Mouse (Mus musculus): ENCODE measurements around the gene Coro1c. TPM values are rescaled to one million over a fixed set of nuclear protein-coding genes. Genes with fewer than 3 reads are reported as not detected.

The Coro1c gene
- polyA plus RNA-seq, 1 experiment from 2014 or later = 116 TPM

DNA sequence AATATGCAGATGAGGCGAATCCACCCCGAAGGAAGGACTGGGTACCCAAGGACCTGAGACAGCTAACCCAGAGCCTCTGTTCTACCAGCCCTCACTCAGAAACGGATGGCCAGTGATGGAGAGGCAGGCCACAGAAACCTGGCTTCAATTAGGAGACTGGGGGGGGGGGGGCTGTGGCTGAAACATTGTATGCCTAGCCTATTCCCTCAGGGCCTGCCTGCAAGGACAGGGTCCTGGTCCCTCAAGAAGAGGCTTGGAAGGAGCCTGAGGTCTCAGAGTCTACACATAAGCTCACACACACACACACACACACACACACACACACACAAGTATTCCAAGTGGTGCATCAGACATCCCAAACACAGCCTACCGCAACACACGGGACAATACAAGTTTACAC lies 108.9 kb downstream of the Coro1c start:
- H3K9ac ChIP-seq (ENCODE audit: low read depth, low read length) = no peak overlapping the region
- no peak for TF ChIP-seq CTCF (IDR thresholded peaks at IDR 0.05; ENCODE audit: low read depth)
- peak overlapping the region; percentile 21; the same call in 1 of the 2 replicates for H3K27ac ChIP-seq (ENCODE audit: low read depth, low read length)
- H3K9me3 ChIP-seq (ENCODE audit: control insufficient read depth) = no peaks in the 10 kb centered on the region
- WGBS = 43% methylated on average over 5 of the region's 5 CpGs
- ATAC-seq = no peak
- 0 out of 2 replicates have a peak, but pooled peaks cover 5% of the 10 kb centered on the region for H3K36me3 ChIP-seq (ENCODE audit: control insufficient read depth, insufficient read depth)
- H3K4me2 ChIP-seq (replicated peaks; ENCODE audit: low read depth) = peak overlapping the region; percentile 52
- H3K4me1 ChIP-seq (replicated peaks; ENCODE audit: control insufficient read depth, insufficient read depth, low read length) = no peaks in the 10 kb centered on the region
- H3K27me3 ChIP-seq (replicated peaks; ENCODE audit: control insufficient read depth, insufficient read depth, low read length) = no peaks in the 10 kb centered on the region
- peak overlapping the region; percentile 34 for H3K4me3 ChIP-seq (ENCODE audit: low read depth, low read length)

DNA sequence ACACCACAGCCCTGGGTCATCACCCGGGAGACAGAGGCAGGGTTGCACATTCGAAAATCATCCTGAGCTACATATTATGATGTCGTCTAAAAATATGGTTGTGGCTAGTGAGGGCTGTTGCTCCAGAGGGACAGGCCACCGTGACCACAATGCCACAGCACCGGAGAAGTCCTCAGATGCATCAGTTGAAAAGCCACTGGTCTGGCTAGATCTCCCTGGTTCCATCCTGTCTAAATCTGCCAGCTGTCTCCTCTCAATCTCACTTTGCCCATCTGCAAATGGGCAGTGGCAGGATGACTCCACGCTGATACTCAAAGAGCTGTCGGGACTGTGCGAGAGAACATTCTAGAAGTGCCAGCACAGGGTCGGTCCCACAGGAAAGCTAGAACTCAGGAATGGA lies 110.0 kb downstream of the Coro1c start:
- 70% methylated on average over 9 of the region's 9 CpGs for WGBS
- Histone ChIP-seq H3K4me3 (ENCODE audit: low read depth, low read length) (peak overlapping the region; percentile 34; the same call in 1 of the 2 replicates), H3K9me3 (ENCODE audit: control insufficient read depth) (no peaks in the 10 kb centered on the region), H3K27me3 (replicated peaks; ENCODE audit: control insufficient read depth, insufficient read depth, low read length) (no peaks in the 10 kb centered on the region), H3K4me1 (replicated peaks; ENCODE audit: control insufficient read depth, insufficient read depth, low read length) (no peaks in the 10 kb centered on the region), H3K9ac (ENCODE audit: low read depth, low read length) (no peak overlapping the region), H3K4me2 (replicated peaks; ENCODE audit: low read depth) (peak overlapping the region; percentile 52), H3K27ac (ENCODE audit: low read depth, low read length) (no peak overlapping the region), H3K36me3 (ENCODE audit: control insufficient read depth, insufficient read depth) (0 out of 2 replicates have a peak, but pooled peaks cover 5% of the 10 kb centered on the region)
- ATAC-seq = no peak
- TF ChIP-seq CTCF (IDR thresholded peaks at IDR 0.05; ENCODE audit: low read depth) = no peak

DNA sequence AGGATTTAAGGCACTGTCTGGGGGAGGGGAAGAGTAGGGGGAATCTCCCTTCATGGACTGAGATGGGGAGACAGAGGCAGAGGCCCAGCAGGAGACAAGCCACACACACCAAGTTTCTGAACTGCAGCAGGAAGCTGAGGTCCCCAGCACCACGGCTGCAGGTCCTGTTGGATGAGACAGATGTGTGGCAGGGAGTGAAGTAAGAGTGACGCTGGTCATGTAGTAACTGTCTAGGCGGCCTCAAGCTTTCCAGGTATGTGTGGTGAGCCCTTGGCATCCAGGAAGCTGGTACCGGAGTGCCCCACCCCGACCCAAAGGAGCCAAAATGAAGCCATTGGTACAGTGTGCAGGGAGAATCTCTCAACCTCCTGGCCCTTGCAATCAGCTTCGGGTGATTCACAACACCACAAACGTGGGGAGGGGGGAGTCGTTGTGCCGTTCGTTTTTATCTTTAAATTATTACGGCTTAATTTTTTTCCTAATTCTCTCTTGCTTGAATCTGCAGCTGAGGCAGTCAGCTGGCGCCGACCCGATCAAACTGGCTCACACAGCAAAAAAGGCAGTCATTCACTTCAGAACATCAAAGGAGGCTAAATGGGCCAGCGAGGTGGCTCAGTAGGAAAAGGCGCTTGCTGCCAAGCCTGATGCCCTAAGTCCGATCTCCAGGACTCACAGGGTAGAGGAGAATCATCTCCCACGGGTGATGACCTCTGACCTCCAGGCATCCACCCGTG lies 111.2 kb downstream of the Coro1c start:
- H3K9ac ChIP-seq (ENCODE audit: low read depth, low read length) = peak overlapping the region; percentile 34; the same call in 1 of the 2 replicates
- 0 out of 2 replicates have a peak, but pooled peaks cover 5% of the 10 kb centered on the region for H3K36me3 ChIP-seq (ENCODE audit: control insufficient read depth, insufficient read depth)

DNA sequence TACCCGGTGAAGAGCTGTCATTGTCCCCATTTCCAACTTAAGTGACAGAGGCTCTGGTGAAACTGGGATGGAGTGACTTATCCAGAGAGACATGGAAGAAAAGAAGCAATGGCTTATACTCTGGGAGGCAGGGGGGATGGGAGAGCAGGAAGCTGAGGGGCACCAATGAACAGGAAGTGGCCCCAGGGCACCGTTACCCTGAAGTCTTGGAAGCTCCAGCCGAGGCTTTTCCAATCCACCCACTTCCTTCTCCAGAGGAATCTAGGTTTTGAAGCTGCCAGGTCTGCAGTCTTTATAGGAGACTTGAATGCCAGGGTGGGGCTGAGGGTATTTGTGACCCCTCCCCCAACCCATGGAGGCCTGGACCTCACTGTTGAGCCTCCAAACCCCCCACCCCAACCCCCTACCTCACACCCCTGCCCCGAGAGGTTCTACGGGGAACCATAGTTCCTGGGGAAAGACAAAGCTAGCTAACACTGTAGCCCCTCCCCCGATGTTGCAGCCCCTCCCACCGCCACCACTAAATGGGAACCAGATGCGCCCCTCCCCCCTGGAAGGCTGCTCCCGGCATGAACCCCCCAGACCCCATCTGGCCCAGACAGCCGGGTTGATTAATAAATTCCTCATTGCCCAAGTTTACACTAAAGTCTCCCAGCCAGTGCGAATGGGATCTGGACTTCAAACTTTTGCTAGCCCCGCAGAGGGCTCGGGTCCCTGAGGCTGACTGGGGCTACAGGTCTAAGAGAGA lies 112.0 kb downstream of the Coro1c start:
- Histone ChIP-seq H3K27ac (ENCODE audit: low read depth, low read length) (no peak overlapping the region; the same call in 1 of the 2 replicates), H3K9me3 (ENCODE audit: control insufficient read depth) (no peaks in the 10 kb centered on the region), H3K27me3 (replicated peaks; ENCODE audit: control insufficient read depth, insufficient read depth, low read length) (no peaks in the 10 kb centered on the region), H3K4me2 (replicated peaks; ENCODE audit: low read depth) (peak overlapping the region; percentile 52), H3K9ac (ENCODE audit: low read depth, low read length) (no peak overlapping the region), H3K4me3 (ENCODE audit: low read depth, low read length) (no peak overlapping the region), H3K36me3 (ENCODE audit: control insufficient read depth, insufficient read depth) (0 out of 2 replicates have a peak, but pooled peaks cover 5% of the 10 kb centered on the region), H3K4me1 (replicated peaks; ENCODE audit: control insufficient read depth, insufficient read depth, low read length) (no peaks in the 10 kb centered on the region)
- 7% methylated on average over 13 of the region's 13 CpGs for WGBS
- TF ChIP-seq CTCF (IDR thresholded peaks at IDR 0.05; ENCODE audit: low read depth) = no peak
- no peak for ATAC-seq

More for the DNA sequence above, 111.2 kb downstream of the Coro1c start:
- WGBS = 23% methylated on average over 19 of the region's 19 CpGs
- Histone ChIP-seq H3K27me3 (replicated peaks; ENCODE audit: control insufficient read depth, insufficient read depth, low read length) (no peaks in the 10 kb centered on the region), H3K4me2 (replicated peaks; ENCODE audit: low read depth) (peak overlapping the region; percentile 52), H3K9me3 (ENCODE audit: control insufficient read depth) (no peaks in the 10 kb centered on the region), H3K4me1 (replicated peaks; ENCODE audit: control insufficient read depth, insufficient read depth, low read length) (no peaks in the 10 kb centered on the region), H3K27ac (ENCODE audit: low read depth, low read length) (no peak overlapping the region; the same call in 1 of the 2 replicates), H3K4me3 (ENCODE audit: low read depth, low read length) (0 out of 2 replicates have a peak overlapping the region, but pooled peaks have one; percentile 0)
- no peak for ATAC-seq
- no peak for TF ChIP-seq CTCF (IDR thresholded peaks at IDR 0.05; ENCODE audit: low read depth)

Other genes starting within 250 kb of the Coro1c start
- gene 1700069L16Rik, start 184.0 kb downstream of the Coro1c start, polyA plus RNA-seq (2015; fragmentation: Nextera tagmentation; extraction: Ambion mirVana) = not detected in 2 replicates
- 4.6 and 5.0 TPM in 2 replicates for gene Ficd, start 173.0 kb downstream of the Coro1c start, polyA plus RNA-seq (2015; fragmentation: Nextera tagmentation; extraction: Ambion mirVana)
- gene Sart3, start 136.2 kb downstream of the Coro1c start, polyA plus RNA-seq (2015; fragmentation: Nextera tagmentation; extraction: Ambion mirVana) = 9.1 and 9.2 TPM in 2 replicates
- 133 and 145 TPM in 2 replicates for gene Iscu, start 136.0 kb downstream of the Coro1c start, polyA plus RNA-seq (2015; fragmentation: Nextera tagmentation; extraction: Ambion mirVana)
- 21.1 and 23.0 TPM in 2 replicates for gene Tmem119, start 108.2 kb downstream of the Coro1c start, polyA plus RNA-seq (2015; fragmentation: Nextera tagmentation; extraction: Ambion mirVana)
- 2.9 and 3.2 TPM in 2 replicates for gene Selplg, start 76.1 kb downstream of the Coro1c start, polyA plus RNA-seq (2015; fragmentation: Nextera tagmentation; extraction: Ambion mirVana)
- gene Ssh1, start 85.1 kb upstream of the Coro1c start, polyA plus RNA-seq (2015; fragmentation: Nextera tagmentation; extraction: Ambion mirVana) = 5.1 TPM in 2 replicates
- 18.2 and 23.2 TPM in 2 replicates for gene Dao, start 94.9 kb upstream of the Coro1c start, polyA plus RNA-seq (2015; fragmentation: Nextera tagmentation; extraction: Ambion mirVana)
- gene Usp30, start 156.7 kb upstream of the Coro1c start, polyA plus RNA-seq (2015; fragmentation: Nextera tagmentation; extraction: Ambion mirVana) = 5.5 and 5.8 TPM in 2 replicates
- 1.4 and 1.5 TPM in 2 replicates for gene Svop, start 182.8 kb upstream of the Coro1c start, polyA plus RNA-seq (2015; fragmentation: Nextera tagmentation; extraction: Ambion mirVana)
- gene Alkbh2, start 219.5 kb upstream of the Coro1c start, polyA plus RNA-seq (2015; fragmentation: Nextera tagmentation; extraction: Ambion mirVana) = 6.9 and 7.8 TPM in 2 replicates
- gene Ung, start 221.6 kb upstream of the Coro1c start, polyA plus RNA-seq (2015; fragmentation: Nextera tagmentation; extraction: Ambion mirVana) = 10.0 and 11.4 TPM in 2 replicates
- gene Acacb, start 237.8 kb upstream of the Coro1c start, polyA plus RNA-seq (2015; fragmentation: Nextera tagmentation; extraction: Ambion mirVana) = 0.69 and 1.1 TPM in 2 replicates

Data from intestine, postnatal 0 days (tissue).